Mouse (Mus musculus): ENCODE data around the gene Gm43720. TPM values are rescaled to one million over a fixed set of nuclear protein-coding genes. Genes with fewer than 3 reads are reported as not detected.
A peak's percentile ranks its signal among the peaks of the same experiment; 100 is the strongest.
"Not testable (repeated sequence)": the region's sequence is repeated elsewhere in the genome, so short reads cannot be mapped to it uniquely, and the experiment has no call there.

Gene Gm43720
- total RNA-seq, 1 experiment from 2014 or later: not detected

DNA sequence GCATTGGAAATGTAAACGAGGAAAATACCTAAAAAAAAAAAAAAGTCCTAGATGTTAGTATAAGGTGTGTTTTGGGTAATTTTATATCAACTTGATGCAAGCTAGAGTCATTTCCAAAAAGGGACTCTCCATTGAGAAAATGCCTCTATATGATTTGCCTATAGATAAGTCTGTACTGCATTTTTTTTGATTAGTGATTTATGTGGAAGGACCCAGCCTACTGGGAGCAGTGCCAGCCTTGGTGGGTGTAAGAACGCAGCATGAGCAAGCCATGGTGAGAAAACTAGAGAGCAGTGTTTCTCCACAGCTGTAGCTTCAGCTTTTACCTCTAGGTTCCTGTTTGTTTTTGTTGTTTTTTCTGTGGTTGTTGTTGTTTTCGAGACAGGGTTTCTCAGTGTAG lies 56.5 kb downstream of the Gm43720 start:
- no peak for ATAC-seq (replicated peaks; ENCODE audit: low read depth, poor library complexity, severe bottlenecking)

DNA sequence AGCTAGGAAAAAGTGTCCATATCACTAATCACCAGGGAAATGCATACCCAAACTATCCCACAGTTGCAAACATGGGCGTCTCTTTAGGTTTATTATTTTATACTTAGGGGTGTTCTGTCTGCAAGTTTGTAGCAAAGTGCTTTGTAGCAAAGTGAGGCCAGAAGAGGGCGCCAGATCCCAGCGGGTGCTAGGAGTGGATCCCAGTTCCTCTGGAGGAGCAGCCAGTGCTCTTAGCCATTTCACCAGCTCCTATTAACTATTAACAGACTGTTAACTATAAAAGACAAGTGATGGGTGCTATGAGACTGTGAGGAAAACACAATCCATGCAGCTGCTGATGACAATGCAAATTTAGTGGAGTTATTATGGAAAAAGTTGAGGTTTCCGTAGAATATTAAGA lies 57.6 kb downstream of the Gm43720 start:
- ATAC-seq (replicated peaks; ENCODE audit: low read depth, poor library complexity, severe bottlenecking): peak; percentile 81

DNA sequence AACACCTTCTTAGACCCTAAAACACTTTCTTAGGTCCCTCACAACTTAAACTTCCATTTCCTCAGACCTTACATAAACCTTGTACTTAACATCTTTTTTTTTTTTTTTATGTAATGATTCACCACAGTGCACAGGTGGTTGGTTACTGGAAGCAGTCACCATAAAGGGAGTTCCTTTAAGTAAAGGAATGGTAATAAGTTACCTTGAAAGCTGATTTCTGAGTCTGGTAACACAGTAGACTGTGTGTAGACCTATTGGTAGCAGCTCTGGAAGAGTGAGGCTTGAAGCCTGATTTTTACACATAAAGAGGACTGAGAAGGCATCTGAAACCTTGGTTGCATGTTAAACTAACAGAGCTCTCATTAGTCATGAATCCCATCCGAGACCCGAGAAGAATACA lies 59.9 kb downstream of the Gm43720 start:
- ATAC-seq (replicated peaks; ENCODE audit: low read depth, poor library complexity, severe bottlenecking): no peak

DNA sequence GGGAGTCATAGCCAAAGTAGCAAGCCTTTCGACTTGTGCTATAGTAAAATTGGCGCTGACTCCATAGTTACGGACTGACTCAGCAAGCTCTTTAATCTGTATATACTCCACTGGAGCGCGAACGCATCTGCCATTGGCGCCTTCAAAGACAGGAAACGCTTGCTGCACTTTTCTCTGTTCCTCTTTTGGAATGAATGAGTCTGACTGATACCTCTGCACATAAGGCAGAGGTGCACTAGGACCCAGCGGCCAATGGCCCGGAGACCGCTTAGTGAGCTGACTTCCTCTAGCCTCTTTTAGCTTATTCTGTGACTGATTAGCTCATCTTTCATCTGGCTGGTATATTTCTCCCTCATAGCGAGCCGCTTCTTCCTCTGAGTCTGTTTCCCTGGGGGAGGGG lies 63.1 kb downstream of the Gm43720 start:
- ATAC-seq (replicated peaks; ENCODE audit: low read depth, poor library complexity, severe bottlenecking): not testable (repeated sequence)

Other genes with a start within 250 kb of the Gm43720 start
- gene Smok3c, start 226.8 kb downstream of the Gm43720 start, total RNA-seq (2017): not detected in 2 replicates
- gene Zkscan1, start 194.9 kb downstream of the Gm43720 start, total RNA-seq (2017): 29.1 and 44.2 TPM in 2 replicates
- gene Zscan21, start 163.1 kb downstream of the Gm43720 start, total RNA-seq (2017): 16.6 and 20.7 TPM in 2 replicates
- gene Zfp113, start 124.2 kb downstream of the Gm43720 start, total RNA-seq (2017): 8.9 and 10.2 TPM in 2 replicates
- gene Cops6, start 118.9 kb downstream of the Gm43720 start, total RNA-seq (2017): 30.2 and 54.0 TPM in 2 replicates
- 23.0 and 33.7 TPM in 2 replicates for gene Ap4m1, start 108.0 kb downstream of the Gm43720 start, total RNA-seq (2017)
- gene Mcm7, start 107.5 kb downstream of the Gm43720 start, total RNA-seq (2017): 456 and 545 TPM in 2 replicates
- gene Taf6, start 92.5 kb downstream of the Gm43720 start, total RNA-seq (2017): 28.2 and 30.8 TPM in 2 replicates
- 37.3 and 41.4 TPM in 2 replicates for gene Cnpy4, start 92.5 kb downstream of the Gm43720 start, total RNA-seq (2017)
- 2.2 and 7.7 TPM in 2 replicates for gene Mblac1, start 85.6 kb downstream of the Gm43720 start, total RNA-seq (2017)
- 2.9 and 3.3 TPM in 2 replicates for gene Nxpe5, start 54.1 kb downstream of the Gm43720 start, total RNA-seq (2017)
- gene Lamtor4, start 24.5 kb downstream of the Gm43720 start, total RNA-seq (2017): 31.0 and 43.3 TPM in 2 replicates
- gene BC037034, start 15.9 kb downstream of the Gm43720 start, total RNA-seq (2017): 28.9 and 34.1 TPM in 2 replicates
- gene Gal3st4, start 7.1 kb downstream of the Gm43720 start, total RNA-seq (2017): 0.34 TPM in 1 of 2 replicates, not detected in the other
- gene Gpc2, start within 50 bp of the Gm43720 start, total RNA-seq (2017): 5.3 and 7.1 TPM in 2 replicates
- 2.9 and 8.7 TPM in 2 replicates for gene Stag3, start 282 bp upstream of the Gm43720 start, total RNA-seq (2017)
- not detected in 2 replicates for gene Pvrig, start 62.0 kb upstream of the Gm43720 start, total RNA-seq (2017)
- 10.9 and 19.9 TPM in 2 replicates for gene Zfp157, start 161.5 kb upstream of the Gm43720 start, total RNA-seq (2017)

All from common myeloid progenitor, adult 5-6 weeks (primary cell).